Mouse (Mus musculus) myocyte (in vitro differentiated cells): ENCODE data around the gene Lrmda.

Experiments
- CEBPB ChIP-seq: IDR thresholded peaks from 2 replicates; pipeline ENCODE4 v1.6.1; 2011; ENCODE audit warnings: mild to moderate bottlenecking, moderate library complexity; ENCODE audit not compliant: poor library complexity, insufficient read depth, severe bottlenecking
- E2F4 ChIP-seq: IDR thresholded peaks from one replicate; pipeline ENCODE4 v1.6.1; 2011; ENCODE audit warnings: mild to moderate bottlenecking, control low read depth, moderate library complexity; ENCODE audit not compliant: insufficient read depth
- MAX ChIP-seq: IDR thresholded peaks from one replicate; pipeline ENCODE4 v1.6.1; 2011; ENCODE audit warnings: low read depth, mild to moderate bottlenecking, control low read depth
- POLR2A ChIP-seq: IDR thresholded peaks from one replicate; pipeline ENCODE4 v1.6.1; 2011; ENCODE audit warnings: low read depth, mild to moderate bottlenecking, control low read depth, moderate library complexity; ENCODE audit not compliant: insufficient read length
- POLR2AphosphoS2 ChIP-seq: IDR thresholded peaks from one replicate; pipeline ENCODE4 v1.6.1; 2011; ENCODE audit warnings: low read depth, control low read depth; ENCODE audit not compliant: insufficient read length
- TCF12 ChIP-seq: IDR thresholded peaks from one replicate; pipeline ENCODE4 v1.6.1; 2011; ENCODE audit warnings: mild to moderate bottlenecking, control low read depth; ENCODE audit not compliant: poor library complexity, insufficient read depth, severe bottlenecking
- USF1 ChIP-seq: IDR thresholded peaks from one replicate; pipeline ENCODE4 v1.6.1; 2011; ENCODE audit warnings: low read depth, mild to moderate bottlenecking, control low read depth, moderate library complexity

GRCm38 (mm10) chr14:22156991-22157390 is 137.5 kb downstream of the Lrmda start:
- TF ChIP-seq POLR2A (no peak), USF1 (no peak), MAX (no peak), TCF12 (no peak), CEBPB (no peak), POLR2AphosphoS2 (no peak), E2F4 (no peak)
